ENCODE assay signal across 9 mouse cellular contexts in the genomic region with DNA sequence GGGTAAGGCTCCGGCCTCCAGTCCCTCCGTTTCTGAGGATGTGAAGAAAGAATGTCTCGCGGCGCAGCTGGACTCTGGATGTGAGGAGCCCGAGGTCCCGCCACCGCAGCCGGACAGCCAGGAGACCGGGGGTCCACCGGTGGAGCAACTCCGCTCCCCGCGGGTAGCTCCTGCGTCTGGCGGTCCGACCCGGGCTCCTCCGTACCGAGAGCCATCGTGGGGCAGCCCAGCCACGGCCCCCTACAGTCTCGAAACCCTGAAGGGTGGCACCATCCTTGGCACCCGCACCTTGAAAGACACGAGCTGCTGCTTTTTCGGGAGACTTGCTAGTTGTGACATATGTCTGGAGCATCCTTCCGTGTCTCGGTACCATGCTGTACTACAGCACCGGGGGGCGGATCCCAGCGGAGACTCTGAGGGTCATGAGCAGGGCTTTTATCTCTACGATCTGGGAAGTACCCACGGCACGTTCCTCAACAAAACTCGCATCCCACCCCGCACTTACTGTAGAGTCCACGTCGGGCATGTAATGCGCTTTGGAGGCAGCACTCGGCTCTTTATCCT. TPM values are rescaled to one million over a fixed set of nuclear protein-coding genes. Genes with fewer than 3 reads are reported as not detected.
DNase-seq lines count a peak whose midpoint lies in the region; ATAC-seq and TF ChIP-seq lines count a peak whose summit lies in the region.
"Had no signal": no experiment of that assay in that cellular context is flagged by ENCODE, and none has a peak within 500 bp of the region (broad histone marks: within the 10 kb centered on the region; RNA-seq: fewer than 3 reads in every experiment).

No protein-coding gene starts in this region.

- no peak overlapping the region for H3K27ac ChIP-seq in thymus, adult 2 months (ENCODE audit: control insufficient read depth, insufficient read depth, low read length)
- peak overlapping the region; percentile 70; the same call in 1 of the 2 replicates for H3K27ac ChIP-seq in intestine, postnatal 0 days (ENCODE audit: low read depth, low read length)

- H3K79me2 ChIP-seq in myocyte (ENCODE audit: control insufficient read depth, insufficient read depth), result peaks cover 26% of the 10 kb centered on the region

- peak overlapping the region; percentile 87 for H3K4me3 ChIP-seq in thymus, adult 2 months (ENCODE audit: control insufficient read depth, insufficient read depth, low read length)
- peak overlapping the region; percentile 96 for H3K4me3 ChIP-seq in intestine, postnatal 0 days (ENCODE audit: low read depth, low read length)
- H3K4me3 ChIP-seq in myocyte, result peak overlapping the region; percentile 91

- peak overlapping the region; percentile 75 for H3ac ChIP-seq in myocyte (ENCODE audit: control insufficient read depth, insufficient read length)

- peak; percentile 46 for ATAC-seq in intestine, postnatal 0 days

- H3K36me3 ChIP-seq in thymus, adult 2 months (ENCODE audit: control insufficient read depth, insufficient read depth, low read length), result peaks cover 20% of the 10 kb centered on the region
- peaks cover 33% of the 10 kb centered on the region for H3K36me3 ChIP-seq in intestine, postnatal 0 days (ENCODE audit: control insufficient read depth, insufficient read depth)
- peaks cover 12% of the 10 kb centered on the region for H3K36me3 ChIP-seq in myocyte (ENCODE audit: control insufficient read depth, insufficient read depth)

- no peaks in the 10 kb centered on the region for H3K9me3 ChIP-seq in intestine, postnatal 0 days (ENCODE audit: control insufficient read depth)

- peak; percentile 1 for DNase-seq in embryo, embryonic 11 days
- no peak for DNase-seq in embryo, embryonic 10 days (ENCODE audit: low spot score)
- DNase-seq in thymus, adult 2 months, result no peak
- no peak for DNase-seq in thymus, postnatal 36 days
- no peak for DNase-seq in adrenal gland, postnatal 10 days
- DNase-seq in cerebellum, postnatal 14 days, result no peak

- no peaks in the 10 kb centered on the region for H3K27me3 ChIP-seq in thymus, adult 2 months (ENCODE audit: control insufficient read depth, insufficient read depth, low read length)
- no peaks in the 10 kb centered on the region for H3K27me3 ChIP-seq in intestine, postnatal 0 days (replicated peaks; ENCODE audit: control insufficient read depth, insufficient read depth, low read length)
- H3K27me3 ChIP-seq in myocyte (ENCODE audit: control insufficient read depth, insufficient read depth, insufficient read length), result no peaks in the 10 kb centered on the region

- WGBS in thymus, adult 2 months, result 3% methylated on average over 40 of the region's 40 CpGs
- WGBS in intestine, postnatal 0 days, result 2% methylated on average over 40 of the region's 40 CpGs

- peak overlapping the region; percentile 75 for H3K9ac ChIP-seq in intestine, postnatal 0 days (ENCODE audit: low read depth, low read length)

- no peak for TF ChIP-seq POLR2A in thymus, adult 2 months (IDR thresholded peaks at IDR 0.05; ENCODE audit: control insufficient read depth, extremely low read depth, insufficient read depth, low read length, poor library complexity)
- TF ChIP-seq POLR2A in myocyte (IDR thresholded peaks at IDR 0.05; ENCODE audit: insufficient read length, low read depth), result no peak

- H3K4me2 ChIP-seq in intestine, postnatal 0 days (replicated peaks; ENCODE audit: low read depth), result peak overlapping the region; percentile 90
- H3K4me2 ChIP-seq in myocyte (ENCODE audit: low read depth), result peak overlapping the region; percentile 95

- no peak for TF ChIP-seq CTCF in thymus, adult 2 months (IDR thresholded peaks at IDR 0.05; ENCODE audit: borderline replicate concordance, control insufficient read depth, extremely low read depth, insufficient read depth, low read length, poor library complexity)
- no peak for TF ChIP-seq CTCF in intestine, postnatal 0 days (IDR thresholded peaks at IDR 0.05; ENCODE audit: low read depth)

- H3K4me1 ChIP-seq in thymus, adult 2 months (replicated peaks; ENCODE audit: control insufficient read depth, insufficient read depth, low read length), result peaks cover 6% of the 10 kb centered on the region
- H3K4me1 ChIP-seq in intestine, postnatal 0 days (replicated peaks; ENCODE audit: control insufficient read depth, insufficient read depth, low read length), result peaks cover 9% of the 10 kb centered on the region; the same call in 1 of the 2 replicates

TF ChIP-seq in myocyte, 11 proteins besides CTCF, POLR2A, EP300 and RAD21:
- TF ChIP-seq MAX (IDR thresholded peaks at IDR 0.05; ENCODE audit: low read depth) (no peak), USF1 (IDR thresholded peaks at IDR 0.05; ENCODE audit: low read depth) (no peak), SRF (IDR thresholded peaks at IDR 0.05; ENCODE audit: control insufficient read depth, insufficient read length, low read depth) (no peak), TCF3 (IDR thresholded peaks at IDR 0.05; ENCODE audit: insufficient read length, low read depth) (no peak), MYOG (IDR thresholded peaks at IDR 0.05; ENCODE audit: control insufficient read depth in 1 of 3, insufficient read depth in 1 of 3, insufficient read length in 2 of 3, low read depth in 2 of 3) (no peak)
TF ChIP-seq in myocyte: peak in this region for 0.

RNA-seq across cellular contexts. Expression of gene Slc4a1ap, which starts 0.4 kb away (rescaled TPM):
- polyA plus RNA-seq in thymus, adult 2 months (2012; rRNA removed), result 23.3 and 25.1 TPM in 2 replicates
- 13.6 and 15.5 TPM in 2 replicates for polyA plus RNA-seq in intestine, postnatal 0 days (2015; fragmentation: Nextera tagmentation; extraction: Ambion mirVana)
- polyA plus RNA-seq in myocyte (2012; fragmentation: generic; extraction: Trizol), result 15.9 TPM
- 10 to 100 TPM; 27.9 to 28.5 TPM for total RNA-seq in adrenal gland, postnatal 10 days (2021)

RNA-seq across cellular contexts. Expression of gene Supt7l, which starts 0.4 kb away (rescaled TPM):
- polyA plus RNA-seq in thymus, adult 2 months (2012; rRNA removed), result 13.3 and 16.7 TPM in 2 replicates
- polyA plus RNA-seq in intestine, postnatal 0 days (2015; fragmentation: Nextera tagmentation; extraction: Ambion mirVana), result 7.3 and 8.1 TPM in 2 replicates
- polyA plus RNA-seq in myocyte (2012; fragmentation: generic; extraction: Trizol), result 10.0 TPM
- 10 to 100 TPM; 16.0 to 20.9 TPM for total RNA-seq in adrenal gland, postnatal 10 days (2021)

RNA-seq across cellular contexts. Expression of gene Gpn1, which starts 32.7 kb away (rescaled TPM):
- polyA plus RNA-seq in thymus, adult 2 months (2012; rRNA removed), result 15.4 and 19.3 TPM in 2 replicates
- polyA plus RNA-seq in intestine, postnatal 0 days (2015; fragmentation: Nextera tagmentation; extraction: Ambion mirVana), result 12.8 and 14.1 TPM in 2 replicates
- 19.1 TPM for polyA plus RNA-seq in myocyte (2012; fragmentation: generic; extraction: Trizol)
- total RNA-seq in adrenal gland, postnatal 10 days (2021), result 10 to 100 TPM; 22.9 to 23.3 TPM

RNA-seq across cellular contexts. Expression of gene 4930548H24Rik, which starts 41.7 kb away (rescaled TPM):
- 0.04 and 0.05 TPM in 2 replicates for polyA plus RNA-seq in thymus, adult 2 months (2012; rRNA removed)
- not detected in 2 replicates for polyA plus RNA-seq in intestine, postnatal 0 days (2015; fragmentation: Nextera tagmentation; extraction: Ambion mirVana)
- polyA plus RNA-seq in myocyte (2012; fragmentation: generic; extraction: Trizol), result not detected
- under 1 TPM; 0.24 to 0.58 TPM for total RNA-seq in adrenal gland, postnatal 10 days (2021)
- polyA plus RNA-seq: large intestine, adult 2 months had no signal
